ENCODE assay signal across 10 mouse cellular contexts in genomic region chr6:30287958-30288357, GRCm38 (mm10). TPM values are rescaled to one million over a fixed set of nuclear protein-coding genes. Genes with fewer than 3 reads are reported as not detected.
DNase-seq lines count a peak whose midpoint lies in the region; ATAC-seq and TF ChIP-seq lines count a peak whose summit lies in the region.
"Had no signal": no experiment of that assay in that cellular context is flagged by ENCODE, and none has a peak within 500 bp of the region (broad histone marks: within the 10 kb centered on the region; RNA-seq: fewer than 3 reads in every experiment).

No protein-coding gene starts in this region.

- 0 out of 2 replicates have a peak, but pooled peaks have one; percentile 38 for ATAC-seq in hindbrain, embryonic 15.5 days (ENCODE audit: low FRiP score, low read depth)
- ATAC-seq in hindbrain, postnatal 0 days: no peak
- peak; percentile 24; the same call in 1 of the 2 replicates for ATAC-seq in erythroblast, adult 5-6 weeks (replicated peaks; ENCODE audit: low FRiP score, poor library complexity, severe bottlenecking)

- TF ChIP-seq CTCF in hindbrain, postnatal 0 days (IDR thresholded peaks at IDR 0.05; ENCODE audit: low read depth): no peak

- H3K27me3 ChIP-seq in hindbrain, embryonic 15.5 days: no peaks in the 10 kb centered on the region
- H3K27me3 ChIP-seq in hindbrain, postnatal 0 days (ENCODE audit: insufficient read depth, low read length): no peaks in the 10 kb centered on the region
- H3K27me3 ChIP-seq: stomach, embryonic 15.5 days had no signal

- no peaks in the 10 kb centered on the region for H3K9me3 ChIP-seq in hindbrain, embryonic 15.5 days
- H3K9me3 ChIP-seq in hindbrain, postnatal 0 days (ENCODE audit: low read length): no peaks in the 10 kb centered on the region
- H3K9me3 ChIP-seq: stomach, embryonic 15.5 days had no signal

- H3K27ac ChIP-seq in hindbrain, embryonic 15.5 days (replicated peaks): no peak overlapping the region
- H3K27ac ChIP-seq in hindbrain, postnatal 0 days: no peak overlapping the region
- H3K27ac ChIP-seq: left cerebral cortex, adult 2 months; stomach, embryonic 15.5 days had no signal

- 92% methylated on average over 6 of the region's 6 CpGs for WGBS in hindbrain, embryonic 15.5 days
- WGBS in hindbrain, postnatal 0 days: 79% methylated on average over 6 of the region's 6 CpGs

- peaks cover 19% of the 10 kb centered on the region for H3K36me3 ChIP-seq in hindbrain, embryonic 15.5 days
- H3K36me3 ChIP-seq in hindbrain, postnatal 0 days (ENCODE audit: insufficient read depth, low read length): peaks cover 9% of the 10 kb centered on the region; the same call in 1 of the 2 replicates

- no peak overlapping the region for H3K4me3 ChIP-seq in hindbrain, embryonic 15.5 days
- no peak overlapping the region for H3K4me3 ChIP-seq in hindbrain, postnatal 0 days (ENCODE audit: low read length)
- H3K4me3 ChIP-seq: left cerebral cortex, adult 2 months; stomach, embryonic 15.5 days had no signal

- intact Hi-C loops in left cerebral cortex, postnatal 36 days (cut with DNase I): no loop called here

- H3K4me1 ChIP-seq in hindbrain, embryonic 15.5 days (replicated peaks): no peaks in the 10 kb centered on the region
- no peaks in the 10 kb centered on the region for H3K4me1 ChIP-seq in hindbrain, postnatal 0 days (ENCODE audit: insufficient read depth, low read length)
- H3K4me1 ChIP-seq: stomach, embryonic 15.5 days had no signal

- no peak overlapping the region for H3K9ac ChIP-seq in hindbrain, embryonic 15.5 days
- H3K9ac ChIP-seq in hindbrain, postnatal 0 days (replicated peaks; ENCODE audit: low read length): no peak overlapping the region
- H3K9ac ChIP-seq: stomach, embryonic 15.5 days had no signal

- H3K4me2 ChIP-seq in hindbrain, embryonic 15.5 days: no peak overlapping the region
- H3K4me2 ChIP-seq in hindbrain, postnatal 0 days (ENCODE audit: low read depth, low read length): no peak overlapping the region
- H3K4me2 ChIP-seq: liver, embryonic 11.5 days; stomach, embryonic 15.5 days had no signal

- no peak for DNase-seq in hindbrain, postnatal 0 days (ENCODE audit: low spot score)
- DNase-seq in ovary, postnatal 36 days (ENCODE audit: low spot score): peak; percentile 17
- no peak for DNase-seq in ovary, postnatal 10 days (ENCODE audit: low spot score)
- DNase-seq in lung, postnatal 36 days: peak; percentile 38
- DNase-seq in left cerebral cortex, postnatal 36 days (ENCODE audit: low spot score in 2 of 2): no peak

RNA-seq across cellular contexts. Expression of gene Ube2h, which starts 16.4 kb away (rescaled TPM):
- polyA plus RNA-seq in hindbrain, embryonic 15.5 days (2015; fragmentation: Nextera tagmentation; extraction: Ambion mirVana): 57.1 and 59.5 TPM in 2 replicates
- 42.1 and 43.9 TPM in 2 replicates for total RNA-seq in hindbrain, postnatal 0 days (2014; rRNA removed)
- 40.3 and 41.6 TPM in 2 replicates for polyA plus RNA-seq in hindbrain, postnatal 0 days (2015; fragmentation: Nextera tagmentation; extraction: Ambion mirVana)
- 230 and 271 TPM in 2 replicates for total RNA-seq in erythroblast, adult 5-6 weeks (2015; ENCODE audit: low replicate concordance)
- 407 and 551 TPM in 2 replicates for total RNA-seq in erythroblast, adult 5-6 weeks (2017; ENCODE audit: low replicate concordance)
- 10 to 100 TPM; 90.2 to 95.1 TPM for total RNA-seq in left cerebral cortex, postnatal 36 days (2021)

Comparison
In these comparisons a context has a peak if more than half of its experiments do, and no peak if none do; other contexts are left out.
1. DNase-seq: peak in ovary, postnatal 36 days (single experiment) and lung, postnatal 36 days (single experiment); none in hindbrain, postnatal 0 days (single experiment), ovary, postnatal 10 days (single experiment) and left cerebral cortex, postnatal 36 days (0 of 2).